Mouse (Mus musculus) midbrain, embryonic 16.5 days (tissue): Measurements from ENCODE around the gene Ccdc194. TPM values are rescaled to one million over a fixed set of nuclear protein-coding genes. Genes with fewer than 3 reads are reported as not detected.
A peak's percentile ranks its signal among the peaks of the same experiment; 100 is the strongest.

Experiments used
- ATAC-seq: fragments of 200-750 bp; cut with Nextera tagmentation; 2 replicates; pipeline ENCODE4 v1.8.0; 2017; ENCODE audit warnings: moderate TSS enrichment
- H3K27ac ChIP-seq: fragments of 300-500 bp; sonication (generic); 2 replicates; pipeline ENCODE4 v1.5.1; 2014; ENCODE audit warnings: mild to moderate bottlenecking, low read length, mixed read lengths
- H3K27me3 ChIP-seq: fragments of 300-500 bp; sonication (generic); 2 replicates; pipeline ENCODE4 v1.6.1; 2014; ENCODE audit warnings: low read depth, low read length, mixed read lengths; ENCODE audit not compliant: control insufficient read depth, insufficient read depth
- H3K36me3 ChIP-seq: fragments of 300-500 bp; sonication (generic); 2 replicates; pipeline ENCODE4 v1.6.1; 2014; ENCODE audit warnings: mild to moderate bottlenecking, low read length, moderate library complexity, mixed read lengths; ENCODE audit not compliant: control insufficient read depth, insufficient read depth
- H3K4me1 ChIP-seq: fragments of 300-500 bp; sonication (generic); 2 replicates; pipeline ENCODE4 v1.6.1; 2014; ENCODE audit warnings: mild to moderate bottlenecking, low read length, mixed read lengths; ENCODE audit not compliant: control insufficient read depth, insufficient read depth
- H3K4me2 ChIP-seq: fragments of 300-500 bp; sonication (generic); 2 replicates; pipeline ENCODE4 v1.6.1; 2014; ENCODE audit warnings: mild to moderate bottlenecking, low read length, mixed read lengths
- H3K4me3 ChIP-seq: fragments of 300-500 bp; sonication (generic); 2 replicates; pipeline ENCODE4 v1.5.1; 2014; ENCODE audit warnings: low read depth, mild to moderate bottlenecking, low read length, moderate library complexity, mixed read lengths
- H3K9ac ChIP-seq: fragments of 300-500 bp; sonication (generic); 2 replicates; pipeline ENCODE4 v1.6.1; 2014; ENCODE audit warnings: low read depth, low read length, mixed read lengths
- H3K9me3 ChIP-seq: fragments of 300-500 bp; sonication (generic); replicated peaks from 2 replicates; pipeline ENCODE4 v1.6.1; 2014; ENCODE audit warnings: mild to moderate bottlenecking, low read length, mixed read lengths; ENCODE audit not compliant: control insufficient read depth, poor library complexity, severe bottlenecking
- WGBS: fragments of 180-500 bp; shearing (Covaris S2); extraction: QIAGEN DNeasy Blood & Tissue Kit; methylation state at CpG from one replicate; pipeline ENCODE4 v1.1.7; 2014; 5-methylcytosine and 5-hydroxymethylcytosine counted together
- polyA plus RNA-seq: library from polyadenylated mRNA; unstranded; fragments of >200 nt; fragmentation: Nextera tagmentation; extraction: Ambion mirVana; gene quantifications from 2 replicates; pipeline ENCODE4 v1.2.1, GENCODE M21; 2015

Ccdc194 gene
- polyA plus RNA-seq, 1 experiment from 2014 or later = not detected

- Histone ChIP-seq H3K36me3 (peaks cover 23% of the 10 kb centered on the region), H3K27ac (no peak overlapping the region), H3K9me3 (no peaks in the 10 kb centered on the region), H3K4me3 (no peak overlapping the region), H3K27me3 (no peaks in the 10 kb centered on the region), H3K4me1 (peaks cover 15% of the 10 kb centered on the region), H3K4me2 (no peak overlapping the region; the same call in 1 of the 2 replicates), H3K9ac (no peak overlapping the region)
- 88% methylated on average over 5 of the region's 5 CpGs for WGBS
- no peak for ATAC-seq
These were observed 54.6 kb downstream of the Ccdc194 start for GRCm38 (mm10) chr8:71470913-71471255.

DNA sequence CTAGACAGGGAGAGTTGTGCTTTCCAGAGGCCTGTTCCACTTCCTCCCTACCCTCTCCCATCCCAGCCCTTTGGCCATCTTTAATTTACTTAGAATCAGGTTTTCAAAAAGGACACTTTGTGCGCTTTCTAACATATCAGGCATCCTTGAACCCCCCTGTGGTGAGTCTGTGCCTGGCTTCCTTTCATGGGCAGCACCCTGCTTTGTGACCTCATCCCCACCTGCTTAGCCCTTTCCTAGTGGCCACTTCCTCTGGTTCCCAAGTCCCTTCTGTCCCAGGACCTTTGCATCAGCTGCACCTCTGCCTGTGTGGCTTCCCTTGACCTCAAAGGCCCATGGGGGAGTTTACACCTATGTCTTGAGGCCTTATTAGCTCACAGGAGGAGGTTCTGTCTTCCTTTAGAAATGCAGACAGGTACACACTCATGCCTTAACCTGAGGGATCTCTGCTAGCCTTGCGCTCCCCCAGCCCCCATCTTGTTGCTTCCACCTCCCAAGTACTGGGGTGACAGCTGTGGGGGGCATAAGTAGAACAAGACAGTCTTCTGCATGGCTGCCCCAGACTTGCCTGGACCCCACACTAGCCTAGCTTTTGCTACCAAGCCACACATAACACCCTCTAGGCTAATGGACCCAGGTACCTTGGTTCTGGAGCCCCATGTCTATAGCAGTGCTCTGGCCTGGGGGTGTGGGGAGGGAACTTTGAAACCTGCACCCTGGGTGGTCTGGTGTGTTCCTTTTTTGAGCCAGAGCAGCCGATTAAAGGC lies 55.2 kb downstream of the Ccdc194 start:
- peak overlapping the region; percentile 80 for H3K9ac ChIP-seq
- H3K4me3 ChIP-seq = peak overlapping the region; percentile 72
- ATAC-seq = no peak
- no peaks in the 10 kb centered on the region for H3K27me3 ChIP-seq
- WGBS = 86% methylated on average over 3 of the region's 3 CpGs
- peaks cover 23% of the 10 kb centered on the region for H3K36me3 ChIP-seq
- peaks cover 21% of the 10 kb centered on the region for H3K4me1 ChIP-seq
- peak overlapping the region; percentile 88; the same call in 1 of the 2 replicates for H3K27ac ChIP-seq
- no peaks in the 10 kb centered on the region for H3K9me3 ChIP-seq
- H3K4me2 ChIP-seq = peak overlapping the region; percentile 81

Other genes starting within 250 kb of the Ccdc194 start
- gene Use1, start 158.9 kb downstream of the Ccdc194 start, polyA plus RNA-seq = 117 and 123 TPM in 2 replicates
- gene Ocel1, start 154.4 kb downstream of the Ccdc194 start, polyA plus RNA-seq = 5.1 and 5.3 TPM in 2 replicates
- gene Nr2f6, start 143.8 kb downstream of the Ccdc194 start, polyA plus RNA-seq = 19.8 and 20.1 TPM in 2 replicates
- gene Ushbp1, start 129.9 kb downstream of the Ccdc194 start, polyA plus RNA-seq = 7.4 and 8.1 TPM in 2 replicates
- gene Babam1, start 128.8 kb downstream of the Ccdc194 start, polyA plus RNA-seq = 89.8 and 91.0 TPM in 2 replicates
- gene Ankle1, start 119.7 kb downstream of the Ccdc194 start, polyA plus RNA-seq = 4.0 and 5.1 TPM in 2 replicates
- 176 TPM in 2 replicates for gene Abhd8, start 62.1 kb downstream of the Ccdc194 start, polyA plus RNA-seq
- 182 and 191 TPM in 2 replicates for gene Mrpl34, start 60.8 kb downstream of the Ccdc194 start, polyA plus RNA-seq
- 224 and 231 TPM in 2 replicates for gene Dda1, start 56.5 kb downstream of the Ccdc194 start, polyA plus RNA-seq
- 4.0 and 5.9 TPM in 2 replicates for gene Ano8, start 39.7 kb downstream of the Ccdc194 start, polyA plus RNA-seq
- gene Gtpbp3, start 37.6 kb downstream of the Ccdc194 start, polyA plus RNA-seq = 11.8 and 12.5 TPM in 2 replicates
- gene Plvap, start 14.0 kb downstream of the Ccdc194 start, polyA plus RNA-seq = 5.7 and 6.5 TPM in 2 replicates
- gene Bst2, start 11.7 kb upstream of the Ccdc194 start, polyA plus RNA-seq = 6.8 and 7.9 TPM in 2 replicates
- gene Mvb12a, start 17.2 kb upstream of the Ccdc194 start, polyA plus RNA-seq = 52.4 and 60.3 TPM in 2 replicates
- 0.17 TPM in 1 of 2 replicates, not detected in the other for gene Tmem221, start 33.2 kb upstream of the Ccdc194 start, polyA plus RNA-seq
- not detected in 2 replicates for gene Nxnl1, start 40.9 kb upstream of the Ccdc194 start, polyA plus RNA-seq
- 71.4 and 79.2 TPM in 2 replicates for gene Slc27a1, start 43.2 kb upstream of the Ccdc194 start, polyA plus RNA-seq
- gene Pgls, start 66.5 kb upstream of the Ccdc194 start, polyA plus RNA-seq = 219 and 237 TPM in 2 replicates
- gene Fam129c, start 71.9 kb upstream of the Ccdc194 start, polyA plus RNA-seq = 6.4 and 7.9 TPM in 2 replicates
- gene Colgalt1, start 85.3 kb upstream of the Ccdc194 start, polyA plus RNA-seq = 68.8 and 70.8 TPM in 2 replicates
- 23.5 and 29.0 TPM in 2 replicates for gene Unc13a, start 146.0 kb upstream of the Ccdc194 start, polyA plus RNA-seq
- 4.7 and 5.4 TPM in 2 replicates for gene Jak3, start 150.6 kb upstream of the Ccdc194 start, polyA plus RNA-seq
- gene Insl3, start 163.5 kb upstream of the Ccdc194 start, polyA plus RNA-seq = 1.4 TPM in 1 of 2 replicates, not detected in the other
- gene B3gnt3, start 176.1 kb upstream of the Ccdc194 start, polyA plus RNA-seq = 0.20 and 0.50 TPM in 2 replicates
- 88.4 and 107 TPM in 2 replicates for gene Fcho1, start 200.0 kb upstream of the Ccdc194 start, polyA plus RNA-seq